Mouse (Mus musculus) liver, embryonic 16.5 days (tissue): ENCODE measurements at regions not wholly inside any gene's neighbourhood (a gene's known extent, or its start where the extent isn't known, plus 50 kb on each side); places are given as distances from the start of the nearest gene placed in this dataset.

Experiments used
- ATAC-seq: fragments of 200-750 bp; cut with Nextera tagmentation; 2 replicates; pipeline ENCODE4 v1.8.0; 2017; ENCODE audit warnings: low read depth, mild to moderate bottlenecking, moderate number of reproducible peaks, moderate library complexity
- H3K27ac ChIP-seq: fragments of 300-500 bp; sonication (generic); 2 replicates; pipeline ENCODE4 v1.5.1; 2014; ENCODE audit warnings: mild to moderate bottlenecking, low read length
- H3K27me3 ChIP-seq: fragments of 300-500 bp; sonication (generic); 2 replicates; pipeline ENCODE4 v1.6.1; 2014; ENCODE audit warnings: low read depth, low read length, mixed read lengths; ENCODE audit not compliant: control insufficient read depth, insufficient read depth
- H3K36me3 ChIP-seq: fragments of 300-500 bp; sonication (generic); 2 replicates; pipeline ENCODE4 v1.6.1; 2014; ENCODE audit warnings: mild to moderate bottlenecking; ENCODE audit not compliant: control insufficient read depth, insufficient read depth
- H3K4me1 ChIP-seq: fragments of 300-500 bp; sonication (generic); 2 replicates; pipeline ENCODE4 v1.6.1; 2014; ENCODE audit warnings: low read depth, low read length, mixed read lengths; ENCODE audit not compliant: control insufficient read depth
- H3K4me2 ChIP-seq: fragments of 300-500 bp; sonication (generic); 2 replicates; pipeline ENCODE4 v1.6.1; 2014; ENCODE audit warnings: low read depth, low read length, mixed read lengths
- H3K4me3 ChIP-seq: fragments of 300-500 bp; sonication (generic); 2 replicates; pipeline ENCODE4 v1.5.1; 2014; ENCODE audit warnings: low read depth, mild to moderate bottlenecking, low read length
- H3K9ac ChIP-seq: fragments of 300-500 bp; sonication (generic); 2 replicates; pipeline ENCODE4 v1.6.1; 2014; ENCODE audit warnings: low read depth, low read length
- H3K9me3 ChIP-seq: fragments of 300-500 bp; sonication (generic); replicated peaks from 2 replicates; pipeline ENCODE4 v1.6.1; 2016; ENCODE audit warnings: low read length; ENCODE audit not compliant: control insufficient read depth
- WGBS: fragments of 180-500 bp; shearing (Covaris S2); extraction: QIAGEN DNeasy Blood & Tissue Kit; methylation state at CpG from one replicate; pipeline ENCODE4 v1.1.7; 2014; ENCODE audit not compliant: insufficient replicate concordance; 5-methylcytosine and 5-hydroxymethylcytosine counted together

DNA sequence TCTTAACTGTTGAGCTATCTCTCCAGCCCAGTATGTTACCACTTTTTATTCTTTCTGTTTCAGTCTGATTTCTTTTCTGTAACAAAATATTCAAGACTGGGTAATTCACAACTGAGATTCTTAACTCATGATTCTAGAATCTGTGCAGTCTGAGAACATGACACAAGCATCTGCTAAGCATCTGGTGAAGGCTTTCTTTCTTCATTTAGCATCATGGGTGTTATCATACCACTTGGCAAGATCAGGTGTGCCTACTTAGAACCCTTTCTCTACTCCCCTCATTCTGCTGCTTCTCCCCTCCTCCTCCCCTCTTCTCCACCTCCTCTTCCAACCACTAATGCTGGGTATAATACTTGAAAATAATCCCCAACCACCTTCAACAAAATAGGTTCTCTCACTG lies 62.1 kb upstream of the Pfn2 start:
- ATAC-seq: no peak
- Histone ChIP-seq H3K27ac (no peak overlapping the region), H3K27me3 (no peaks in the 10 kb centered on the region), H3K4me3 (no peak overlapping the region), H3K36me3 (no peaks in the 10 kb centered on the region), H3K9ac (no peak overlapping the region), H3K4me1 (no peaks in the 10 kb centered on the region), H3K9me3 (no peaks in the 10 kb centered on the region), H3K4me2 (no peak overlapping the region)

DNA sequence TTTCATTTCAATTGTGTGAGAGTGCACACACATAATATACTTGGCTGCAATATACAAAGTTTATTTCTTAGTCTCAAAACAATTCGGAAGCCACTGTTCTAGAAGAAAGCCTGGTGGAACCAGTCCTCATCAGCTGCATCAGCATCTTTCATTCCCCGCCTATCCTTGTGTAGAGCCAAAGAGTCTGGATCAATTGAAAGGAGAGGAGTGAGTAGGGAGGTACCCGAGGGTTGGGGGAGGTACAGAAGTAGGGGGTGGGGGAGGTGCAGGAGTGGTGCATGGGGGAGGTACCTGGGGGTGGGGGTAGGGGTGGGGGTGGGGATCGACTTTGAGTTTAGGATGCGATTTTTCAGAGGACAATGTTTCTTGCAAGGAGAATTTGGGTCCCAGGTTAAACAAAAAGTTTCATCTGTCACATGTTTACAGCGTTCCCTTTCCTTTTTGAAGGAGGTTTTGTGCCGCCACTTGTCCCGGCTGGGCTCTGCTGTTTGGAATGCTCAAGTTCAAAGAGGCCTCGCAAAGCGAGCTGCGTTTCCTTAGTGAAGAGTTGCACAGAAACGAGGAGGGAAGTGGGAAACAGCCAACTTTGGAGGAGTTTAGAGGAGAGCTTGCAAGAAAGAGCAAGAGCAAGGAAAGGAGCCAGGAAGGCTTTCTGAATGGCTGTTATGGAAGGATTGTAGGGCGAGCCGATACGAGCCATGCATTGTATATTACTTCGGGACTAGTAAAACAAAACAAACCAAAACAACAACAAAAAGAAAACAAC lies 64.1 kb upstream of the Pfn2 start:
- Histone ChIP-seq H3K36me3 (no peaks in the 10 kb centered on the region), H3K27ac (no peak overlapping the region), H3K4me2 (no peak overlapping the region), H3K27me3 (no peaks in the 10 kb centered on the region), H3K9ac (no peak overlapping the region), H3K9me3 (no peaks in the 10 kb centered on the region), H3K4me1 (no peaks in the 10 kb centered on the region), H3K4me3 (no peak overlapping the region)
- ATAC-seq: no peak
- WGBS: 23% methylated on average over 16 of the region's 16 CpGs

DNA sequence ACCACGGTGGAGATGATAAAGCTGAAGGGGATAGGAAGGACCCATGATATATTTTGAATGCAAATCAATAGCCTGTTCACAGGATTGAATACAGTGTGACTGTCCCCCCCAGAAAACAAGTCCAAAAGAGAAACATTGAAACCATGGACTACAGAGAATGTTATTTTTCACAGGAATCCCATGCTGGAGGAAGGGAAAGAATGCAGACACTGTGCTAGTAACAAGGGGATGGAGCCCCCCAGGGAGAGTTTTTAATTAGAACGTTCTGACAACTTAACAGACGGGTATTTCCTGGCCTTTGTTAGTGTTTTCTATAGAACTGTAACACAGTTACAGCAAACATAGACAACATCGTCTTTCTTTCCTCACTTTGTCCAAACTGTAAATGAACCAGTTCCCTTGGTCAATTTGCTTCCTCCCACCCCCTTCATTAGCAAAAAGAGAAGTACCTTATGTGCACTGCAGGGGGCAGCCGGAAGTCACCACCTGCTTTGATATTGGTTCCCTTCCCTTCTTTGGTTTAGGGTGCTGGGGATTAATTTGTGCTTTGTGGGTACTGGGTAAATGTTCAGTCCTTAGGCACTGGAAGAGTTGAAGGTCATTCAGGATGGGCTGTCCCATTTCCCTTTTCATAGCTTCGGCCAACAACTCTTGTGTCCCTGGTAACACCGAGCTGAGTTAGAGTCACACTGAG lies 64.9 kb upstream of the Pfn2 start:
- H3K27ac ChIP-seq: no peak overlapping the region
- no peak overlapping the region for H3K4me3 ChIP-seq
- no peak overlapping the region for H3K4me2 ChIP-seq
- H3K36me3 ChIP-seq: no peaks in the 10 kb centered on the region
- 42% methylated on average over 7 of the region's 7 CpGs for WGBS
- H3K27me3 ChIP-seq: no peaks in the 10 kb centered on the region
- no peaks in the 10 kb centered on the region for H3K4me1 ChIP-seq
- no peak for ATAC-seq
- no peak overlapping the region for H3K9ac ChIP-seq
- H3K9me3 ChIP-seq: no peaks in the 10 kb centered on the region

DNA sequence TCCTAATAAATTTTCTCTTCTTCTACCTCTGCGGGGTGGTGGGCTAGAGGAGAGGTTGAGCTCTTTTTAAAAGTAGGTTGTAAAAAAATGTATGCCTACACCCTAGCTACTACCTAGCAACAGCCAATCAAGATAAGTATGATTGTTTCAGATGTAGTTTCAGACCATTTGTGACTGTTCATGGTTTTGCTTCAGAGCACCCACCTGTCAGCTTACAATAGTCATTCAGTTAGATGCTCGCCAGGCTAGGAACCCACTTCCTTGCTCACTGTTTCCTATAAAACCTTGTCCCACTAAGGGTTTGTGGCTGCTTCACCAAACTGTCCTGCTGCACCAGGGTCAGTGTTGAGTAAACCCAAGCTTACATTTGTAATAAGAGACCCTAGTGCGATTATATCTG lies 66.8 kb upstream of the Pfn2 start:
- H3K9me3 ChIP-seq: no peaks in the 10 kb centered on the region
- ATAC-seq: no peak
- no peak overlapping the region for H3K4me3 ChIP-seq
- 67% methylated on average over 3 of the region's 3 CpGs for WGBS
- H3K27me3 ChIP-seq: no peaks in the 10 kb centered on the region
- no peak overlapping the region for H3K4me2 ChIP-seq
- H3K36me3 ChIP-seq: no peaks in the 10 kb centered on the region
- no peaks in the 10 kb centered on the region for H3K4me1 ChIP-seq
- H3K27ac ChIP-seq: no peak overlapping the region
- H3K9ac ChIP-seq: no peak overlapping the region

DNA sequence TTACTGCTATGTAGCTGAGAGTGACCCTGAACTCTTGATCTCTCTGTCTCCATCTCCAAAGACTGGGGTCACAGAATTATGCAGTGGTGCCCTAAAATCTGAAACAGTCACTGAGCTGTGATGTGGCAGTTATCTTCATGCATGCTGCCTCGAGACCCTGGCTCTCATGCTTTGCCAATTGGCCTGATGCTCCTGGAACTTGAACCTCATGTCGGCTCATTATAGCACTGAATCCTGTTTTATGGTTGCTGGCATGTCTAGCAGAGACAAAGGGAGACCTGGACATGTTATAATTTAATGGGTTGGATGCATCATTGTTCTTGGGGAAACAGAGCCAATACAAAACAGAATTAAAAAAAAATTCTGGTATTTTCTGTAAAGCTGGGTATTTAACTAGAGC lies 71.0 kb upstream of the Pfn2 start:
- 55% methylated on average over 2 of the region's 2 CpGs for WGBS
- no peak overlapping the region for H3K9ac ChIP-seq
- no peaks in the 10 kb centered on the region for H3K4me1 ChIP-seq
- no peak overlapping the region for H3K27ac ChIP-seq
- H3K36me3 ChIP-seq: no peaks in the 10 kb centered on the region
- no peak overlapping the region for H3K4me2 ChIP-seq
- no peak overlapping the region for H3K4me3 ChIP-seq
- no peaks in the 10 kb centered on the region for H3K27me3 ChIP-seq
- ATAC-seq: no peak
- no peaks in the 10 kb centered on the region for H3K9me3 ChIP-seq

DNA sequence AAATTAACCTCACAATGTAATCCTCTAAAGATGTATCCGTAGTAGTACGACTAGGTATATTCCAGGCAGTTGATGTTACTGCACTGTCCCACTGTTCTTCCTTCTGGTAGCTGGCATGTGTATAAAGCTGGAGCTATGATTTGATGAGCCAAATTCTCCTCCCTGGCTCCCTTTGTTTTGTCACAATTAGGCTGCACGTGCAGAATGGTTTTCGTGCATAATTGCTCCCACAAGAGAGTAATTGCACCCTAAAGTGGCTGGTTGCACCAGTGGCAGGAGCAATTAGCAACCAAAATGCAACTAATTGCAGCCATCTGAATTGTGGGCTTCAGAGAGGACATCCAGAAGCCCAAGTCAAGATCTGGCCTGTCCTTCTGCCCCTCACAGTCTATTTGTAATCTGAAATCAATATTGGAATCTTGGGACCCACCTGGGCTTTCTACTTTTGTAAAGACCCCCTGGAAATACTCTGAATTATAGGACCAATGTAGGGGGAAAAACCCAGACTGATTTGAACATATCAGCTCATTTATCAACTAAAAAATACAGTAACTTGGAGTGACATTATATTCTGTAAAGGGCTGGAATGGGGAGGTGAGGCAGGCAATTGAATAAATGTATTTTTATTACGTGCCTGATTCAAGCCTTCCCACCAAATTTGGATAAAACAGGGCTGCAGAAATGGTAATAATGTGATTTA lies 71.7 kb upstream of the Pfn2 start:
- Histone ChIP-seq H3K27ac (no peak overlapping the region), H3K9me3 (no peaks in the 10 kb centered on the region), H3K27me3 (no peaks in the 10 kb centered on the region), H3K4me2 (no peak overlapping the region), H3K36me3 (no peaks in the 10 kb centered on the region), H3K9ac (no peak overlapping the region), H3K4me1 (no peaks in the 10 kb centered on the region), H3K4me3 (no peak overlapping the region)
- 55% methylated on average over 5 of the region's 5 CpGs for WGBS
- ATAC-seq: no peak

DNA sequence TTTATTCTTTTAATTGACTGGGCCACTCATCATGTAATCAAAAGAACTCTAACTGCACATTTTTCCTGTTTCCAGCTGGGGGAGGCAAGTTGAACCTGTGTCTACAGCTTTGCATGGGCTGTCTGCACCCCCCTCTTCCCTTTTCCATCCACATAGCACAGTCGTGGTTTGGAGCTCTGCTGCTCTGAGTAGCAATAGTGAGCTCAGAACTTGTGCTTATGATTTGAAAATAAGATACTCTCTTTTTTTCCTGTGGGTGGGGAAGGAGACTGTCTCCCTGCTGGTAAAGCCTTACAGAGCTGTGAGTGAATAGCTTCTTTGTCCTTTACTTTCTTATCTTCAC lies 72.2 kb upstream of the Pfn2 start:
- Histone ChIP-seq H3K9ac (no peak overlapping the region), H3K4me1 (no peaks in the 10 kb centered on the region), H3K27ac (no peak overlapping the region), H3K27me3 (no peaks in the 10 kb centered on the region), H3K4me2 (no peak overlapping the region), H3K4me3 (no peak overlapping the region), H3K36me3 (no peaks in the 10 kb centered on the region), H3K9me3 (no peaks in the 10 kb centered on the region)
- ATAC-seq: no peak
- WGBS: 0% methylated on average over 1 of the region's 1 CpGs

DNA sequence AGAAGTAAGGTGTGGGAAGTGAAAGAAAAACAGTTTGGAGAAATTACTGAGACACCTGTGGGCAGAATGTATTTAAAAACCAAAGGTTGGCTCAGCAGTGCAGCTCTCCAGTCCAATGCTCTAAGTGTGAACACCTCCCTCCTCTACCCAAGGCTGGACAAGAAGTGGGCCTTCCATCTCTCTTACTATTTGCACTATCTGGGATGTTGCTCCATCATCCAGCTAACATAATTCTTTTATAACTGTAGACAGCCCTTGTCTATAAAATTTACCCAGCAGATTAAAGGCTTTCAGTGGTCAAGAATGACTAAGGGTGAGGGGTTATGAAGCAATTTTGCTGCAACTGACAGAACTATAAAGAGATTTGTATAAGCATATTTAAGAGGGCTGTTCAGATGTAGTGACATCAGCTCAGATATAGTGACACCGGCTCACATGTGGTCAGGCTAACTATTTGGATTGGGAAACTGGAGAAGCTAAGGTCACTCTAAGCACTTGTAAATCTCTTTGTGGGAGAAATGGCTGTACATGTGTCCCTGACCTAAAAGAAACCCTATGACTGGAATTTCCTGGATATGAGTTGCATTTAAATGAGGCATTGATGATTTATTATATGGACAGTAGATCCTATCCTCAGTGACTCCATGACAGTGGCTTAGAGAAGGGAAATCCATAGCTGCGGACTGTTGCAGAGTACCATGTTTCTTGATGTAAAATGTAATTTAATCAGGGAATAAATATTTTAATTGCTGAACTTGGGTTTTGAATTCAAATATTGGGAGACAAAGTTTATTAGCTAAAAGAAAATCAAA lies 73.4 kb upstream of the Pfn2 start:
- 65% methylated on average over 2 of the region's 2 CpGs for WGBS
- no peak for ATAC-seq
- Histone ChIP-seq H3K4me1 (no peaks in the 10 kb centered on the region), H3K4me3 (no peak overlapping the region), H3K4me2 (no peak overlapping the region), H3K9ac (no peak overlapping the region), H3K9me3 (no peaks in the 10 kb centered on the region), H3K27me3 (no peaks in the 10 kb centered on the region), H3K27ac (no peak overlapping the region), H3K36me3 (no peaks in the 10 kb centered on the region)
